Mouse (Mus musculus): ENCODE measurements around the gene Ssbp3. TPM values are rescaled to one million over a fixed set of nuclear protein-coding genes. Genes with fewer than 3 reads are reported as not detected.

Ssbp3 gene
- polyA plus RNA-seq (2014; fragmentation: Nextera tagmentation; extraction: Ambion mirVana) = 81.5 and 118 TPM in 2 replicates

DNA sequence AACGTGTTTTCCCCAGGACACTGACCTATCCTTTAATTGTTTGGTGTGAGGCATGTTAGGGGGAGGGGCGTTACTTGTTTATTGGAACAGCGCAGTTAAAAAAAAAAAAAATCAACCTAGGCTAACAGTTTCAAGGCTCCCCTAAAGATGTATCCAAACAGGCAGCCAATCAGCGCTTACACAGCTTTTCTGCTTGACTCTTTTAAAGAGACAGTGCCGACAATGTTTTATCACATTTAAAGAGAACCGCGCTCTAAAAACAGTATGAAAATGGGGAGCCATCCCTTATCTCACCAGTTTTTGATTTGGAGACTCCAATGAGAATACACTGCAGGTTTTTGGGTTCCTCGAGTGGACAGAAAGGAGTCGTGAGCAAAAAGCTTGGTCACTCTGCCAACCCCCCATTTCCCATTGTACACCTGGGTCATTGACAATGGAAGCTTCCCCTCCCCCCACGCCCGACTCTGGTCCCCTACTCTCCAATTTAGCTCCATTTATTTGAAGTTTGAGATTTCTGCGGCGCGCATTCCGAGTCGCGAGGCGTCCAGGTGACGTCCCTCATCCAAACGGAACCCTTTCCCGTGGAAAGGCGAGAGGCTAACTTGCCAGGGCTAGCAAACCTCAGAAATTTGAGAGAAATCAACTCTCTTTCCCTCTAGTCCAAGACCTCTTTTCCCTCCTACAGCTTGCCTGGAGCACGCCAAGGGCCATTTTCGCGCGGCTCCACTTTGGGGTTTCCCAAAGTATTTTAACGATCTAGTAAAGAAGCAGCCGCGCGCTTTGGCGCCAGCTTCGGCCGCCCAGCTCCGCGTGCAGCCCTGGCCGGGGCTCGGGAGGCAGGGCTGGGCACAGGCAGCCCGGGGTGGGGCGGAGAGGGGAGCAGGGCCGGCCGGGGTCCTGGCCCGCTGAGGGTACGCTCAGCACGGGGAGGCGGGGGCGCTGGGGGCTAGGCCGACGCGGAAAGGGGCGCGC, at the start of gene Ssbp3:
Ssbp3 (plus strand) TSS at position 501 of the 972 bp plus-strand sequence.
- Histone ChIP-seq H3K27ac (ENCODE audit: low read depth, low read length) (peak within 1 kb of the TSS; percentile 99), H3K27me3 (ENCODE audit: control insufficient read depth, insufficient read depth, low read length) (no peaks in the 10 kb centered on the region), H3K4me3 (ENCODE audit: low read length) (peak within 1 kb of the TSS; percentile 92), H3K4me2 (replicated peaks; ENCODE audit: low read depth, low read length) (peak within 1 kb of the TSS; percentile 94), H3K9ac (ENCODE audit: low read depth, low read length) (peak within 1 kb of the TSS; percentile 99), H3K36me3 (ENCODE audit: control insufficient read depth, insufficient read depth, low read length) (peaks cover 16% of the 10 kb centered on the region), H3K9me3 (ENCODE audit: control insufficient read depth, low read length) (no peaks in the 10 kb centered on the region), H3K4me1 (ENCODE audit: control insufficient read depth, insufficient read depth, low read length) (peaks cover 54% of the 10 kb centered on the region)
- ATAC-seq (ENCODE audit: low FRiP score, low TSS enrichment) = peak; percentile 67
- under 1% methylated on average over 51 of the region's 51 CpGs for WGBS

DNA sequence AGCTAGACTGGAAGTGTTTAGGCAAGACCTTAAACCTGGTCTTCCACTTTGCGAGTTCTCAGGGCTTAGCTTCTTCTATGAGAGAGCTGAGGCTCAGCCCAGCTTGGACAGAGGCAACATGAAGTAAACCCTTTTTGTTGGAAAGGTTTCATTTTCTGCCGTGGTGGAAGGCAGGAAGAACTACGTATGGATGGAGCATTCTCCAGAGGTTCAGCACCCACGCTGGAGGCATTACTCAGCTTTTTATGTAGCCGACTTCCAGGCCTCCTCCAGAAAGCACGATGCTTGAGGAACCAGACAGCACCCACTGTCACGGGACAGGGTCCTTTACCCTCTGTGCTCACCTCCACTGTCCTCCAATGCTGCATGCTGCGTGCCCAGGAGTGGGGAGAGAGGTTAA, 48.6 kb upstream of the Ssbp3 start:
- Histone ChIP-seq H3K9me3 (ENCODE audit: control insufficient read depth, low read length) (no peaks in the 10 kb centered on the region), H3K27me3 (ENCODE audit: control insufficient read depth, insufficient read depth, low read length) (no peaks in the 10 kb centered on the region), H3K9ac (ENCODE audit: low read depth, low read length) (no peak overlapping the region), H3K4me3 (ENCODE audit: low read length) (no peak overlapping the region), H3K4me1 (ENCODE audit: control insufficient read depth, insufficient read depth, low read length) (peaks cover 53% of the 10 kb centered on the region), H3K4me2 (replicated peaks; ENCODE audit: low read depth, low read length) (no peak overlapping the region), H3K36me3 (ENCODE audit: control insufficient read depth, insufficient read depth, low read length) (no peaks in the 10 kb centered on the region), H3K27ac (ENCODE audit: low read depth, low read length) (peak overlapping the region; percentile 3; the same call in 1 of the 2 replicates)
- no peak for ATAC-seq (ENCODE audit: low FRiP score, low TSS enrichment)
- 60% methylated on average over 8 of the region's 8 CpGs for WGBS

DNA sequence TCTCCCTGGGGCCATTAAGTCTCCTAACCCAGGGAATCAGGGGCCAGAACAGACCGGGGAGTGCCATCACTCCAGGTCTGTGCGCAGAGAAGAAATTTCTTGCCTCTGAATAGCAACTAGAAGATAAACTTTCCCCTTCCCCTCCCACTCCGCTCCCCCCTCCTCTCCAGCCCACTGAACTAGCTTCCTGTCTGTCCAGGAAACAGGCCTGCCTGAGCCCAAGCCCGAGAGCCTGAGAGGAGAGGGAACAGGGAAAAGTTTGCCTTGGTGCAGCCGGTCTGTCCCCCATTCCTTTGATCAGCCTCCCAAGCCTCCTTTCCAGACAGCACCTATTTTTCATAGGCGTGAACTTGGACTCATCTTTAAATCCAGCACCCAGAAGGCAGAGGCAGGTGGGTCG, 48.2 kb upstream of the Ssbp3 start:
- no peak for ATAC-seq (ENCODE audit: low FRiP score, low TSS enrichment)
- peak overlapping the region; percentile 3; the same call in 1 of the 2 replicates for H3K27ac ChIP-seq (ENCODE audit: low read depth, low read length)
- WGBS = 32% methylated on average over 7 of the region's 7 CpGs
- H3K4me3 ChIP-seq (ENCODE audit: low read length) = no peak overlapping the region
- H3K4me1 ChIP-seq (ENCODE audit: control insufficient read depth, insufficient read depth, low read length) = peaks cover 57% of the 10 kb centered on the region
- no peaks in the 10 kb centered on the region for H3K27me3 ChIP-seq (ENCODE audit: control insufficient read depth, insufficient read depth, low read length)
- H3K36me3 ChIP-seq (ENCODE audit: control insufficient read depth, insufficient read depth, low read length) = no peaks in the 10 kb centered on the region
- no peak overlapping the region for H3K4me2 ChIP-seq (replicated peaks; ENCODE audit: low read depth, low read length)
- H3K9ac ChIP-seq (ENCODE audit: low read depth, low read length) = no peak overlapping the region
- no peaks in the 10 kb centered on the region for H3K9me3 ChIP-seq (ENCODE audit: control insufficient read depth, low read length)

DNA sequence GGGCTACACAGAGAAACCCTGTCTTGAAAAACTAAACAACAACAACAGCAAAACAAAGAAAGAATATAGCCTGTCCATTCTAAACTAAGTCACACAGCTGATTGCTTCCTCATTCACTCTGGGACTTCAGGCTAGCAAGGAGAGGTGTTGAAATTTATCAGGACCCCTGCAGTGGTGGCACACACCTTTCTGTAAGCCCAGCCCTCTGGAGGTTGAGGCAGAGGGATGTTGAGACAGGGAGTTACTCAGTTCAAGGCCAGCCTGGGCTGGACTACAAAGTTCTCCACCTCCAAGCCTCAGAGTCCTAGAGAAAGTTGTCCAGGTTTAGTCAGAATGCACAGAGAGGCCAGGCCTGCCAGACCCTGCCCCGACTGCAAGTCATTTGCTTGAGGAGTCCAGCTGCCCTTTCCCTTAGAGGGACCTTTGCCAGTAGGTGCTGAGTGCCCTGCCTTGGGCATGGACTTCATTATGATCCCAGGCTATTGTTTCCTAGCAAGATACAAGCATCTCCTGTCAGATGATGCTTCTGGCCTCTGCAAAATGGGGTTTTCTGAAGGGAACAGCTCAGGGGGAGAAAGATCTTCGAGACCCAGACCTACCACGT, 47.6 kb upstream of the Ssbp3 start:
- Histone ChIP-seq H3K36me3 (ENCODE audit: control insufficient read depth, insufficient read depth, low read length) (no peaks in the 10 kb centered on the region), H3K4me3 (ENCODE audit: low read length) (no peak overlapping the region), H3K27me3 (ENCODE audit: control insufficient read depth, insufficient read depth, low read length) (no peaks in the 10 kb centered on the region), H3K9ac (ENCODE audit: low read depth, low read length) (no peak overlapping the region), H3K27ac (ENCODE audit: low read depth, low read length) (no peak overlapping the region; the same call in 1 of the 2 replicates), H3K4me2 (replicated peaks; ENCODE audit: low read depth, low read length) (no peak overlapping the region), H3K4me1 (ENCODE audit: control insufficient read depth, insufficient read depth, low read length) (peaks cover 58% of the 10 kb centered on the region), H3K9me3 (ENCODE audit: control insufficient read depth, low read length) (no peaks in the 10 kb centered on the region)
- 50% methylated on average over 3 of the region's 3 CpGs for WGBS
- ATAC-seq (ENCODE audit: low FRiP score, low TSS enrichment) = no peak

DNA sequence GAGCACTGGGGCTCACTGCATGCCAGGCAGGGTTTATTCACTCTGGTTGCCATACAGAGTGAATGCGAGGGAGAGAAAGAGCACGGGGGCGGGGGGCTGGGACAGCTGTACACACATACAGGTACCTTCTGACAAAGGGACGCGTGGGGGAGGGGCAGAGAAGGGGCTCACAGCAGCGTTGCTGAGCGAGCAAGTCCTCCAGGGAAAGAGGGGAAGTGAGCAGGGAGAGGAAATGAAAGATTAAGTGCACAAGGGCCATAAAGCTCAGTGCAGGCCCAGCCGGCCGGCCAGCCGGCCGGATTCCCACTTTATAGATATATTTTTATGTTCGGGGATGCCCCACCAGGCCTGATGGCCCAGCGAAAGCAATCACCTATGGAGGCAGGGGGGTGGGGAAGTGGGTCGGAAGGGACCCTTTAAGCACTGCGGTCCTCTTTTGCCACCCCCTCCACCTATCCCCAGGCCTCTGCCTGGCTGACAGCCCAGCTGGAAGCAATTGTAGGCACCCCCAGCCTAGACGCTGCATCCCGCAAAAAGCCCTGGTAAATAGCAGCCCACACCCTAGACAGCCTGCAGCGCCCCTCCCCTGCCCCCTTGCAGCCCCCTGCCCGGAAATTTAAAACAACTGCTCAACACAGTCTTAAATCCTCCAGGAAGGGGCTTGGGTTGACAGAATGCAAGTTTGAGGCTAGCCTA, 44.9 kb upstream of the Ssbp3 start:
- H3K4me2 ChIP-seq (replicated peaks; ENCODE audit: low read depth, low read length) = no peak overlapping the region
- peak overlapping the region; percentile 91 for H3K27ac ChIP-seq (ENCODE audit: low read depth, low read length)
- H3K27me3 ChIP-seq (ENCODE audit: control insufficient read depth, insufficient read depth, low read length) = no peaks in the 10 kb centered on the region
- 8% methylated on average over 19 of the region's 19 CpGs for WGBS
- ATAC-seq (ENCODE audit: low FRiP score, low TSS enrichment) = peak; percentile 33; the same call in 1 of the 2 replicates
- no peaks in the 10 kb centered on the region for H3K36me3 ChIP-seq (ENCODE audit: control insufficient read depth, insufficient read depth, low read length)
- H3K4me3 ChIP-seq (ENCODE audit: low read length) = no peak overlapping the region
- peaks cover 56% of the 10 kb centered on the region for H3K4me1 ChIP-seq (ENCODE audit: control insufficient read depth, insufficient read depth, low read length)
- H3K9me3 ChIP-seq (ENCODE audit: control insufficient read depth, low read length) = no peaks in the 10 kb centered on the region
- peak overlapping the region; percentile 42; the same call in 1 of the 2 replicates for H3K9ac ChIP-seq (ENCODE audit: low read depth, low read length)

DNA sequence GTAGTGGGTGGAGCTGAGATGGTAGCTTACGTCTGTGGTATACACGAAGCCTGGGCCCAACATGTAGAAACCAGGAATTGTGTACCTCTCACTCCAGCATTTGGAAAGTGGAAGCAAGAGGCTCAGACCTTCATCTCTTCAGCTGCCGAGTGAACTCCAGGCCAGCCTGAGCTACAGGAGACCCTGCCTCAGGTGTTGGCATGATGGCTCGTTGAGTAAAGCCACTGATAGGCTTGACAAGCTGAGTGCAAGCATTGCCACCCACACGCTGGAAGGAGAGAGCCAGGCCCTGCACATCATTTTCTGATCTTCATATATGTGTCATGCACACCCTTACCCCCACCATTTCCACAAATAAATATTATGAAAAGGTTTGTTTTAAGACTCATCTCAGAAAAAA, 44.1 kb upstream of the Ssbp3 start:
- H3K4me1 ChIP-seq (ENCODE audit: control insufficient read depth, insufficient read depth, low read length) = peaks cover 51% of the 10 kb centered on the region
- no peak for ATAC-seq (ENCODE audit: low FRiP score, low TSS enrichment)
- H3K9ac ChIP-seq (ENCODE audit: low read depth, low read length) = peak overlapping the region; percentile 12; the same call in 1 of the 2 replicates
- H3K4me3 ChIP-seq (ENCODE audit: low read length) = no peak overlapping the region
- no peaks in the 10 kb centered on the region for H3K27me3 ChIP-seq (ENCODE audit: control insufficient read depth, insufficient read depth, low read length)
- H3K27ac ChIP-seq (ENCODE audit: low read depth, low read length) = peak overlapping the region; percentile 91
- WGBS = 51% methylated on average over 5 of the region's 5 CpGs
- no peaks in the 10 kb centered on the region for H3K9me3 ChIP-seq (ENCODE audit: control insufficient read depth, low read length)
- H3K36me3 ChIP-seq (ENCODE audit: control insufficient read depth, insufficient read depth, low read length) = no peaks in the 10 kb centered on the region
- H3K4me2 ChIP-seq (replicated peaks; ENCODE audit: low read depth, low read length) = no peak overlapping the region

- Histone ChIP-seq H3K4me3 (ENCODE audit: low read length) (no peak overlapping the region), H3K9me3 (ENCODE audit: control insufficient read depth, low read length) (no peaks in the 10 kb centered on the region), H3K27me3 (ENCODE audit: control insufficient read depth, insufficient read depth, low read length) (no peaks in the 10 kb centered on the region), H3K4me2 (replicated peaks; ENCODE audit: low read depth, low read length) (no peak overlapping the region), H3K9ac (ENCODE audit: low read depth, low read length) (0 out of 2 replicates have a peak overlapping the region, but pooled peaks have one; percentile 12), H3K36me3 (ENCODE audit: control insufficient read depth, insufficient read depth, low read length) (no peaks in the 10 kb centered on the region), H3K4me1 (ENCODE audit: control insufficient read depth, insufficient read depth, low read length) (peaks cover 49% of the 10 kb centered on the region), H3K27ac (ENCODE audit: low read depth, low read length) (peak overlapping the region; percentile 91)
- peak; percentile 81 for ATAC-seq (ENCODE audit: low FRiP score, low TSS enrichment)
- 7% methylated on average over 7 of the region's 7 CpGs for WGBS
Measured at GRCm38 (mm10) chr4:106866845-106867244, 43.7 kb upstream of the Ssbp3 start.

GRCm38 (mm10) chr4:106868737-106869438, 41.6 kb upstream of the Ssbp3 start:
- 45% methylated on average over 12 of the region's 12 CpGs for WGBS
- H3K4me1 ChIP-seq (ENCODE audit: control insufficient read depth, insufficient read depth, low read length) = peaks cover 38% of the 10 kb centered on the region
- H3K27me3 ChIP-seq (ENCODE audit: control insufficient read depth, insufficient read depth, low read length) = no peaks in the 10 kb centered on the region
- ATAC-seq (ENCODE audit: low FRiP score, low TSS enrichment) = no peak
- H3K9me3 ChIP-seq (ENCODE audit: control insufficient read depth, low read length) = no peaks in the 10 kb centered on the region
- no peak overlapping the region for H3K9ac ChIP-seq (ENCODE audit: low read depth, low read length)
- H3K4me3 ChIP-seq (ENCODE audit: low read length) = no peak overlapping the region
- H3K27ac ChIP-seq (ENCODE audit: low read depth, low read length) = no peak overlapping the region
- no peak overlapping the region for H3K4me2 ChIP-seq (replicated peaks; ENCODE audit: low read depth, low read length)
- H3K36me3 ChIP-seq (ENCODE audit: control insufficient read depth, insufficient read depth, low read length) = no peaks in the 10 kb centered on the region
